Comparison of ENCODE assay signal across 8 mouse cellular contexts in genomic region chr17:28528043-28528351, GRCm38 (mm10). TPM values are rescaled to one million over a fixed set of nuclear protein-coding genes. Genes with fewer than 3 reads are reported as not detected.
DNase-seq lines count a peak whose midpoint lies in the region; ATAC-seq and TF ChIP-seq lines count a peak whose summit lies in the region.

No protein-coding gene starts in this region.

- peak overlapping the region; percentile 26 to 57 for H3K4me3 ChIP-seq in MEL (ENCODE audit: control insufficient read depth in 1 of 2, insufficient read depth in 1 of 2, low read depth in 2 of 2, low read length in 2 of 2)
- no peak overlapping the region for H3K4me3 ChIP-seq in forebrain, embryonic 16.5 days (replicated peaks; ENCODE audit: low read length)

- peaks cover 5% of the 10 kb centered on the region; the same call in 1 of the 2 replicates for H3K79me2 ChIP-seq in MEL (ENCODE audit: control insufficient read depth, insufficient read depth, low read length, poor library complexity)

- TF ChIP-seq CTCF in MEL (IDR thresholded peaks at IDR 0.05 in 2 of 3, conservative IDR thresholded peaks at IDR 0.05 in 1 of 3; ENCODE audit: control insufficient read depth in 1 of 3, insufficient read depth in 1 of 3, low read depth in 2 of 3, low read length in 3 of 3, poor library complexity in 1 of 3, severe bottlenecking in 1 of 3): peak; percentile 90 to 100 (median 98)

- H3K9ac ChIP-seq in MEL (ENCODE audit: control insufficient read depth, low read depth, low read length, poor library complexity, severe bottlenecking): peak overlapping the region; percentile 41
- no peak overlapping the region for H3K9ac ChIP-seq in forebrain, embryonic 16.5 days (replicated peaks; ENCODE audit: low read depth, low read length)

- peak in 1 of 2 experiments; percentile 47; a peak in 1 of 4 replicates for TF ChIP-seq EP300 in MEL (IDR thresholded peaks at IDR 0.05; ENCODE audit: low read depth in 1 of 2, low read length in 2 of 2)

- H3K4me1 ChIP-seq in MEL (ENCODE audit: control insufficient read depth in 1 of 2, insufficient read depth in 2 of 2, low read length in 2 of 2): peaks cover 8 to 21% of the 10 kb centered on the region in 2 experiments; a peak in 3 of 4 replicates
- H3K4me1 ChIP-seq in forebrain, embryonic 16.5 days (replicated peaks; ENCODE audit: control insufficient read depth, insufficient read depth, low read length): peaks cover 9% of the 10 kb centered on the region; the same call in 1 of the 2 replicates

- no peaks in the 10 kb centered on the region for H3K9me3 ChIP-seq in MEL (replicated peaks; ENCODE audit: insufficient read depth, low read length)
- no peaks in the 10 kb centered on the region for H3K9me3 ChIP-seq in forebrain, embryonic 16.5 days (ENCODE audit: control insufficient read depth, low read length)

- intact Hi-C loops in heart, postnatal 36 days (cut with DNase I): loop anchor here (1.0 to 10.0 kb wide), 4 partner anchors 69 to 303 kb away; no protein-coding TSS in a partner anchor

- peak overlapping the region; percentile 26 for H3K4me2 ChIP-seq in forebrain, embryonic 16.5 days (ENCODE audit: low read length)

- no peak overlapping the region for H3K27ac ChIP-seq in MEL (ENCODE audit: control insufficient read depth, low read depth, low read length)
- no peak overlapping the region for H3K27ac ChIP-seq in forebrain, embryonic 16.5 days (ENCODE audit: low read length)

- peaks cover 0 to 17% of the 10 kb centered on the region in 2 experiments; a peak in 2 of 4 replicates for H3K36me3 ChIP-seq in MEL (ENCODE audit: control insufficient read depth in 1 of 2, insufficient read depth in 2 of 2, low read length in 2 of 2)
- no peaks in the 10 kb centered on the region for H3K36me3 ChIP-seq in forebrain, embryonic 16.5 days (ENCODE audit: control insufficient read depth, insufficient read depth)

- DNase-seq in MEL (ENCODE audit: low read depth, low spot score): peak; percentile 90
- peak; percentile 62 for DNase-seq in cerebellum, adult 11-12 months
- peak; percentile 91 to 92 for DNase-seq in heart, postnatal 36 days
- peak; percentile 92 to 93 for DNase-seq in layer of hippocampus, postnatal 10 days (ENCODE audit: low spot score in 2 of 2)
- DNase-seq in lung, postnatal 25 days (ENCODE audit: low spot score): peak; percentile 88
- DNase-seq in retina, embryonic 14.5 days (ENCODE audit: low spot score): peak; percentile 92
- DNase-seq in thymus, postnatal 36 days: peak; percentile 86 to 88

- WGBS in forebrain, embryonic 16.5 days: 2% methylated on average over 6 of the region's 6 CpGs

- no peaks in the 10 kb centered on the region for H3K27me3 ChIP-seq in MEL (ENCODE audit: control insufficient read depth in 1 of 2, insufficient read depth in 2 of 2, low read length in 2 of 2)
- H3K27me3 ChIP-seq in forebrain, embryonic 16.5 days (replicated peaks; ENCODE audit: control insufficient read depth, insufficient read depth, low read length): peaks cover 2% of the 10 kb centered on the region; the same call in 1 of the 2 replicates

- ATAC-seq in forebrain, embryonic 16.5 days: peak; percentile 74

- TF ChIP-seq POLR2A in MEL (IDR thresholded peaks at IDR 0.05; ENCODE audit: control insufficient read depth in 1 of 2, insufficient read depth in 1 of 2, low read depth in 1 of 2, low read length in 2 of 2, poor library complexity in 1 of 2): no peak

- peak; percentile 100 for TF ChIP-seq RAD21 in MEL (IDR thresholded peaks at IDR 0.05; ENCODE audit: low read depth, low read length)

TF ChIP-seq in MEL, 35 proteins besides CTCF, POLR2A, EP300 and RAD21:
- TF ChIP-seq SMC3 (IDR thresholded peaks at IDR 0.05; ENCODE audit: low read depth, low read length) (peak; percentile 94), JUND (IDR thresholded peaks at IDR 0.05; ENCODE audit: low read depth, low read length) (0 out of 2 replicates have a peak, but pooled peaks have one; percentile 19), RCOR1 (IDR thresholded peaks at IDR 0.05; ENCODE audit: low read depth, low read length) (0 out of 2 replicates have a peak, but pooled peaks have one; percentile 14), NELFE (IDR thresholded peaks at IDR 0.05; ENCODE audit: low read depth, low read length) (0 out of 2 replicates have a peak, but pooled peaks have one; percentile 19), ZNF384 (IDR thresholded peaks at IDR 0.05; ENCODE audit: low read depth, low read length) (peak; percentile 32; the same call in 1 of the 2 replicates), ZKSCAN1 (IDR thresholded peaks at IDR 0.05; ENCODE audit: low read depth, low read length) (no peak), MAX (IDR thresholded peaks at IDR 0.05; ENCODE audit: low read length) (0 out of 2 replicates have a peak, but pooled peaks have one; percentile 32), MXI1 (IDR thresholded peaks at IDR 0.05; ENCODE audit: low read depth, low read length) (peak; percentile 59; the same call in 1 of the 2 replicates), MAZ (IDR thresholded peaks at IDR 0.05; ENCODE audit: low read depth, low read length) (peak; percentile 85), POLR2AphosphoS2 (IDR thresholded peaks at IDR 0.05; ENCODE audit: low read length) (no peak), SIN3A (IDR thresholded peaks at IDR 0.05; ENCODE audit: low read length) (peak; percentile 67), ZC3H11A (IDR thresholded peaks at IDR 0.05; ENCODE audit: low read depth, low read length) (peak; percentile 95), MYC (IDR thresholded peaks at IDR 0.05; ENCODE audit: low read depth, low read length) (peak; percentile 69; the same call in 1 of the 2 replicates), BHLHE40 (IDR thresholded peaks at IDR 0.05; ENCODE audit: borderline replicate concordance, low read depth, low read length) (no peak)

RNA-seq across cellular contexts. Expression of gene Armc12, which starts 2.6 kb away (rescaled TPM):
- total RNA-seq in MEL (2012; rRNA removed): not detected in 2 replicates
- under 1 TPM in 1 of 2 experiments, not detected in 1; 0.15 TPM for polyA plus RNA-seq in MEL (2012; ENCODE audit: insufficient read depth in 1 of 2, insufficient read length in 2 of 2, low read depth in 1 of 2, low replicate concordance in 2 of 2, missing spikeins in 1 of 2)
- polyA plus RNA-seq in forebrain, embryonic 16.5 days (2015; fragmentation: Nextera tagmentation; extraction: Ambion mirVana): not detected in 2 replicates
- not detected for total RNA-seq in heart, postnatal 36 days (2021)
- not detected for total RNA-seq in layer of hippocampus, postnatal 10 days (2021)

RNA-seq across cellular contexts. Expression of gene Fkbp5, which starts 10.7 kb away (rescaled TPM):
- 16.5 and 16.6 TPM in 2 replicates for total RNA-seq in MEL (2012; rRNA removed)
- 100 to 1,000 TPM in 1 of 2 experiments, 10 to 100 TPM in 1; 44.3 to 184 TPM for polyA plus RNA-seq in MEL (2012; ENCODE audit: insufficient read depth in 1 of 2, insufficient read length in 2 of 2, low read depth in 1 of 2, low replicate concordance in 2 of 2, missing spikeins in 1 of 2)
- 39.3 and 41.7 TPM in 2 replicates for polyA plus RNA-seq in forebrain, embryonic 16.5 days (2015; fragmentation: Nextera tagmentation; extraction: Ambion mirVana)
- total RNA-seq in heart, postnatal 36 days (2021): 10 to 100 TPM; 50.0 to 72.1 TPM
- 10 to 100 TPM; 42.8 to 45.6 TPM for total RNA-seq in layer of hippocampus, postnatal 10 days (2021)

RNA-seq across cellular contexts. Expression of gene Clpsl2, which starts 21.2 kb away (rescaled TPM):
- not detected in 2 replicates for total RNA-seq in MEL (2012; rRNA removed)
- not detected for polyA plus RNA-seq in MEL (2012; ENCODE audit: insufficient read depth in 1 of 2, insufficient read length in 2 of 2, low read depth in 1 of 2, low replicate concordance in 2 of 2, missing spikeins in 1 of 2)
- polyA plus RNA-seq in forebrain, embryonic 16.5 days (2015; fragmentation: Nextera tagmentation; extraction: Ambion mirVana): not detected in 2 replicates
- not detected for total RNA-seq in heart, postnatal 36 days (2021)
- total RNA-seq in layer of hippocampus, postnatal 10 days (2021): not detected

RNA-seq across cellular contexts. Expression of gene Clps, which starts 32.6 kb away (rescaled TPM):
- not detected in 2 replicates for total RNA-seq in MEL (2012; rRNA removed)
- not detected for polyA plus RNA-seq in MEL (2012; ENCODE audit: insufficient read depth in 1 of 2, insufficient read length in 2 of 2, low read depth in 1 of 2, low replicate concordance in 2 of 2, missing spikeins in 1 of 2)
- polyA plus RNA-seq in forebrain, embryonic 16.5 days (2015; fragmentation: Nextera tagmentation; extraction: Ambion mirVana): not detected in 2 replicates
- not detected for total RNA-seq in heart, postnatal 36 days (2021)
- not detected for total RNA-seq in layer of hippocampus, postnatal 10 days (2021)

RNA-seq across cellular contexts. Expression of gene Lhfpl5, which starts 47.4 kb away (rescaled TPM):
- total RNA-seq in MEL (2012; rRNA removed): not detected in 2 replicates
- under 1 TPM in 1 of 2 experiments, not detected in 1; 0.19 TPM for polyA plus RNA-seq in MEL (2012; ENCODE audit: insufficient read depth in 1 of 2, insufficient read length in 2 of 2, low read depth in 1 of 2, low replicate concordance in 2 of 2, missing spikeins in 1 of 2)
- 5.3 and 8.3 TPM in 2 replicates for polyA plus RNA-seq in forebrain, embryonic 16.5 days (2015; fragmentation: Nextera tagmentation; extraction: Ambion mirVana)
- total RNA-seq in heart, postnatal 36 days (2021): not detected
- total RNA-seq in layer of hippocampus, postnatal 10 days (2021): 1 to 10 TPM; 6.0 to 6.1 TPM
